Mouse (Mus musculus): ENCODE results near the gene Lrrc8c.
A peak's percentile ranks its signal among the peaks of the same experiment; 100 is the strongest.

Gene Lrrc8c

GRCm38 (mm10) chr5:105519096-105519975 lies at the start of gene Lrrc8c:
Lrrc8c (plus strand) TSS chr5:105519388.
- peak; percentile 54 to 71 for DNase-seq

GRCm38 (mm10) chr5:105472983-105473705 lies 46.0 kb upstream of the Lrrc8c start:
- peak; percentile 19 to 25 for DNase-seq

- DNase-seq: no peak
Observed at GRCm38 (mm10) chr5:105477527-105477926, 41.7 kb upstream of the Lrrc8c start.

DNA sequence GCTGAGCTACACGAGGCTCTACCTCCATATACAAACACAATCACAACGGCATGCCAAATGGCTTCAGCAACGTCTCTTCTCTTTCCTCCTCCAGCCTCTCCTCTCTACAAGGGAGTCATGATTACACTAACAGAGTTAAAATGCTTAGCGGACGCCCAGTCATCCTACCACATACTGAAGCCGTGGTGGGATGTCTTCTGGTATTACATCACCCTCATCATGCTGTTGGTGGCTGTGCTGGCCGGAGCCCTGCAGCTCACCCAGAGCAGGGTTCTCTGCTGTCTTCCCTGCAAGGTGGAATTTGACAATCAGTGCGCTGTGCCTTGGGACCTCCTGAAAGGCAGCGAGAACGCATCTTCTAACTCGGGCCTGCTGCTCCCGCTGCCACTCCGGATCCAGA lies 39.5 kb upstream of the Lrrc8c start:
- DNase-seq: no peak

GRCm38 (mm10) chr5:105480561-105480960 lies 38.6 kb upstream of the Lrrc8c start:
- no peak for DNase-seq

GRCm38 (mm10) chr5:105483632-105484031 lies 35.6 kb upstream of the Lrrc8c start:
- DNase-seq: no peak

DNA sequence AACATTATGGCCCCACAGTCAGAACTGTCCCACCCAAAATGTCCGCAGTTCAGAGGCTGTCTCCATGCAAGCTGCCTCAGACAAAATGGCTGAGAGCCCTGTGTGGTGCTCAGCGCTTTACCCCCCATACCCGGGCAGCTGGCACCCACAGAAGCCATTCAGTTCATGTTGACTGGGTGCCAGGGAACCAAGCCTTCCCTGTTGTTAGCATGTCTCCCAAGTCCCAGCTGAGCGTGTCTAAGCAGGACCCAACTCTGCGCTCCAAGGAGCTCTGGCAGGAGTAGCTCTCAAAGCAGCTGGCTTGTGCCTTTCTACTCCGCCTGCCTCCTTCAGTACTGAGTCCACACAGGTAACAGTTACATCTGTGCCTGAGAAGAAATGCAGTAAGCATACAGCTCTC lies 34.9 kb upstream of the Lrrc8c start:
- DNase-seq: peak in 1 of 2 experiments; percentile 15

DNA sequence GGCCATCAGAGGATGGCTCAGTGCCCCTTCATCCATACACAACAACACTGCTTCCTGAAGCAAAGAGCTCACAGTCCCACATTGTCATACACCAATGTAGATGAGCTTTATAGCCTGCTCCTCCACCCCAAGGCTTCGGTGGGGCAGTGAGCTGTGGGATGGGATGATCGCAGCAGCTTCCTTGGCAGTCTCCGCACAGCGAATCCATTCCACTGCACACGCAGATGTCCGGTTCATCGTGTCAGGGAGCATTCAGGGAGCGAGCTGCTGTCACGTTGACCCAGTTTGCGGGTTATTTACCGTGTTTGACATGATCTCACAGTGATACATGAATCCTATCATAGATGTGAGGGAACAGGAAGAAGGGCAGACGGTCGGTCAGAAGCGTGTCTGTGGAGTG lies 34.3 kb upstream of the Lrrc8c start:
- DNase-seq: no peak

GRCm38 (mm10) chr5:105490211-105490610 lies 29.0 kb upstream of the Lrrc8c start:
- DNase-seq: no peak

GRCm38 (mm10) chr5:105491389-105491788 lies 27.8 kb upstream of the Lrrc8c start:
- no peak for DNase-seq

- DNase-seq: peak; percentile 55 to 57
Observed at GRCm38 (mm10) chr5:105492367-105493246, 26.6 kb upstream of the Lrrc8c start.

DNA sequence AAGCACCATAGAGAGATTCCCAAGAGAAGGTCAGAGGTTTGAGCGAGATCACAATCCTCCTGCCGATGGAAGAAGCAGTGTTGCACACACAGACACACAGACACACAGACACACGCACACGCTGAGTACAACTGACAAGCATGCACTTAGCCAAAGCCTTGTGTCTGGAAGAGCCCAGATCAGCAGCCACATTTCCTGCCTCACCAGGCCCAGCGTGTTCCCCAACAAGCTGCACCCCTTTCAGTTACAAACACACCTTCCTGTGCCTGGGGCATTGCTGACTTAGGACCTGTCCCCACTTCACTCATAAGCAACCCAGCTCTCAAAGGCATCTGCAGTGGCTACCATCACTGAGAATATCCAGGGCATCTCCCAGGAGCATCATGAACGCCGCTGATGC lies 25.8 kb upstream of the Lrrc8c start:
- DNase-seq: no peak

DNA sequence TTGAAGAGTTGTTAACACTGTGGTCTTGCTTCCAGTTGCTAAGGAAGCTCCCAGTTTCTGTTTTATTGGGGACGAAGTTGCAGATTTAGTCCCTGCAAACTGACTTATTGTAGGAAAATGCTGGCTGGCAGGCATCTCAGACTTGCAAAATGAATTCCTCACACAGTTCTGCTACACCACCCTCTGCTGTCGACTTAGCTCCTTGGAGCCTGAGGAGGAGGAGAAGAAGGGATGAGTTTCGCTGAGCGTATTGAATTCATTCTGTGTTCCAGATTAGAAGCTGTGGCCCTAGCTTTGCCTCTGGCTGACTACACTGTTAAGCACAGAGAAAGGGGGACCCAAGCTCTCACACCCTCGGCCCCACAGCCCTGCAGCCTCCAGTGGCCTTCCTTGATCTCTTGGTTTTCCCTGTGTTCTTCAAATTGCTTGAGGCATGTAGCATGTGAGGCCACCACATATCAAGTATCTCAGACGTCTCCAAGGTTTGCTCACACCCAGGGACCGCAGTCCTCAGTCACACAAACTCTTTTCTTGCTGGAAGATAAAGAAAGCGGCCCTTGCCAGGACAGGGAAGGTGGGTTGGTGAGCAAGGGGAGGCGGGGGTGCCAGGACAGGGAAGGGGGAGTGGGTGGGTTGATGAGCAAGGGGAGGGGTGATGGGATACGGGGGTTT lies 24.8 kb upstream of the Lrrc8c start:
- no peak for DNase-seq

DNA sequence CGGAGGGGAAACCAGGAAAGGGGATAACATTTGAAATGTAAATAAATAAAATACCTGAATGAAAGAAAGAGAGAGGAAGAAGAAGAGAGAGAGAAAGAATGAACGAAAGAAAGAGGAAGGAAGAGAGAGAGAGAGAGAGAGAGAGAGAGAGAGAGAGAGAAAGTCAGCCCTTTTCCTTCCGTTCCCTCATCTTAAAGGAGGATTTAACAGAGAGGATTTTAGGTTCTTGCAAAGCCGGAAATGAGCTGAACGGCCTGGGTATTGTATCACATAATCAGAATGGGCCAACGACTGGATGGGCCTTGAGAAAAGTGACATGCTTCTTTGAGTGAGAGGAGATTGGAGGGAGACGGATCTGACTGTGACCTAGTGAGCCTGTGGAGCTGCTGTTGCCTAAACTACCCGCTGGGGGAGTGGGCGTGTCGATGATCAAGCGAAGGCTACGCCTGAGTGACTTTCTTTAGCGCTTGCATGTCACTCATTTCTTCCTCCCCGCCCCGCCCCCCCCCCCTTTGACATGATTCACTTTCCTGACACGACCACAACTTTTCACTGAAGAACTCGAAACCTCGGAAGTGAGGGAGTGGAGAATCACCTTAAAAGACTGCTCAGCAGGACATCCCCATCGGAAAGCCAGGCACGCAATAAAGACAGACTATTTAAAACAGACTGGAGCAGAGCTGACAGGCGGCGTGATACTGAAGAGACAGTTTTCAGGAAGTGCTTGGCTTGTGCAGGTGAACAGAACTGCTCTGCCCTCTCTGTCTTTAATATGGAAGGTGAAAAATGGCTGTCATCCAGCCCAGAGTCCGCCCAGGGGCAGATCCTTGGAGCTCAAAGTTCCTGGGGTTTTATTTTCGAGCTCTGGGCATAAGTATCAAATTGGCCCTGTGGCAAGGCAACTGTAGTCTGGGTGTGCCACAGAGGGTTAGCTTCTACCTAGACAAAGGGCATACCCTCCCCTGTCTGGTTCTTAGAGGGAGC lies 24.0 kb upstream of the Lrrc8c start:
- peak in 1 of 2 experiments; percentile 20 for DNase-seq

DNA sequence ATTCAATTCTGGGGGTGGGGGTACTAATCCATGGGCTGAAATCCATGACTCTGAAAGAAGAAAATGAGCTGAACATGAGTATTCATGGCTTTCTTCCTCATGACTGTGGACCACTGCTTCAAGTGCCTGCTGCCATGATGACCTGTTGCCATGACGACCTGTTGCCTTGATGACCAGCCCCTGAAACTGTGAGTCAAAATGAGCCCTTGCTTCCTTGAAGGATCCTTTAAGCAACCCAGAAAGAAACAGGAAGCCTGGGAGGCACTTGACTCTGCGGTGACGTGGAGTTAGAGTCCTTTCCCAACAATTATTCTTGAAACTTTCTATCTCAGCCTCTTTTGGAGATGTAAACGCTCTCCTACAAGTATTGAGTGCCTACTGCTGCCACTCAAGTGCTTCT lies 23.1 kb upstream of the Lrrc8c start:
- DNase-seq: no peak

GRCm38 (mm10) chr5:105496586-105496985 lies 22.6 kb upstream of the Lrrc8c start:
- no peak for DNase-seq

DNA sequence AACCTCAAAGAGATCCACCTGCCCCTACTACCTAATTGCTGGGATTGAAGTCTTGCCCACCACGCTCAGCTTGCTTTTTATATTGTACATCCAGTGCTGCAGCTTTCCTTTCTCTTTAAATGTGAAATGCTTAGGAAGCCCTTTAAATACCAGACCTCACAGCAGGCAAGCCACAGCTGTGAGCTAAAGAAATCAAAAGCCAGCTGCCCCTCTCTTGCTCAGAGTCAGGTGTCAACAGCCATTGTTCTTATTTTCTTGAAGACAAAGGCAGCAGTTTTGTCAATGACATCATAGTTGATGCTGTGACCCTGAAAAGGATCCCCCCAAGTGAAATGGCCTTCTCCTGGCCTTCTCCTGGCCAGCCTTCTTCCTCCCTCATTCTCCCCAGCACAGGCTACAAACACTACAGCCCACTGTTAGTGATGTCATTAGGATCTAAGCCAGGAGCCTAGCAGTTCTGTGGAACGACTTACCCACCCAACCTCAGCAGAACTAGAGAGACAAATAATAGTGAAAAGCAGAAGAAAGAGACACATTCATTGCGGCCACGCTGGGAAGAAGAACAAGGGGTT lies 20.7 kb upstream of the Lrrc8c start:
- DNase-seq: no peak

- no peak for DNase-seq
Observed at GRCm38 (mm10) chr5:105499396-105499795, 19.8 kb upstream of the Lrrc8c start.

DNA sequence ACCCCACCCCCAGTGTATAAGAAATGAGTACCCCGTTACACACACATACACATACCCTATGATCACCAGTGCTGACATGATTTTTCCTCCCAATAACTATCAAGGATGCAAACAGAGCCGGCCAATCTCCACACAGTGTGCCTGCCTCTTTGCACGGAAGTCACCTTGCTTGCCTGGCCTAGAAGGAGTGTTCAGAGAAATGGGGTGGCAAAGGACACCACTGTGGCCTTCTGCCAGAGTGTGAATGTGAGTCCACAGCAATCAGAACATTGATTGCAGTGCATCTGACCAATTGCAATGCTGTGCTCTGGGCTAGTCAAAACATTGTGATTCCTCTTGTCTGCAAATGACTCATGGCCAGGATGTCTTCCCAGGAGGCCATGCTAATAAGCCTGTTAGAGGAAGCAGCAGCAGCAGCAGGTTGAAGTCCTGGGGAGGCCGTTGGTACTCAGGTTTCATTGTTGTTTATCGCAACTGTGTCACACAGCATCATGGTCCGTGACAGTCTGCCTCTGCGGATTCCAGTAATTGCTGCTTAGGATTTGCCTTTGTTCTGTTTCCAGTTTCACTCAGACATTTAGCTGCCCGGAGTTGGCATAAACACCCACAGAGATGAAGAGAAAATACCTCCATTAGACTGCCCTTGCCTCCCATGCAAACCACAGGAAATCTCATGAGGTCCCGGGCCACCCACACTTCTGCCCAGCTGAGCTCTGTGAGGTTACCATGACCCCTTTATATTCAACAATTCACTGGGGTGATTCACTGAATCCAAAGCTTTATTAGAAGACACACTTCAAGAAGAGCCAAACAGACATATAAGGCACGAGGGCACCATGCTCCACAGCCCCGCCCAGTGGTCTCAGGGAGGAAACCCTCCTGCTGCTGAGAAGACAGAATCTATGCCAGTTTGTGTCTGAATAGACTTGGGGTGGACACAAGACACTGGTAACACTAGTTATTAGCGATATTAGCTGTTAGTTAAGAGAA lies 18.8 kb upstream of the Lrrc8c start:
- DNase-seq: no peak
